Mouse (Mus musculus): ENCODE measurements around the gene Nlk.
"Not testable (repeated sequence)": the region's sequence is repeated elsewhere in the genome, so short reads cannot be mapped to it uniquely, and the experiment has no call there.

The Nlk gene

GRCm38 (mm10) chr11:78690547-78690946 lies 6.6 kb downstream of the Nlk start:
- DNase-seq (ENCODE audit: extremely low read depth, insufficient read length, low spot score), result no peak

DNA sequence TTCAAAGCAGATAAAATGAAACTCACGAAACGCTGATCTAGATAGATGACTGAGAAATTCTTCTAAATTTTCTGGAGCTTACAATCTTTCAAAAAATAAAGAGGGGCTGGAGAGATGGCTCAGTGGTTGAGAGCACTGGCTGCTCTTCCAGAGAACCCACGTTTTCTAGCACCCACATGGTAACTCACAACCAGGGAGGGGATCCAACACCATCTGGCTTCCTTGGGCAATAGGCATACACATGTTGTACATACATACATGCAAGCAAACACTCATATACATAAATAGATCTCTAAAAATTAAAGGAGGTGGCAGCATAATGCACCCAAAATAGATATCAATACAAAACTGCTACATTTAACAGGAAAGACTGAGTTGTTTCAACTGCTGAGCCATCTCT lies 16.1 kb downstream of the Nlk start:
- no peak for DNase-seq (ENCODE audit: extremely low read depth, insufficient read length, low spot score)

- no peak for DNase-seq (ENCODE audit: extremely low read depth, insufficient read length, low spot score)
Measured at GRCm38 (mm10) chr11:78678761-78679160, 18.4 kb downstream of the Nlk start.

DNA sequence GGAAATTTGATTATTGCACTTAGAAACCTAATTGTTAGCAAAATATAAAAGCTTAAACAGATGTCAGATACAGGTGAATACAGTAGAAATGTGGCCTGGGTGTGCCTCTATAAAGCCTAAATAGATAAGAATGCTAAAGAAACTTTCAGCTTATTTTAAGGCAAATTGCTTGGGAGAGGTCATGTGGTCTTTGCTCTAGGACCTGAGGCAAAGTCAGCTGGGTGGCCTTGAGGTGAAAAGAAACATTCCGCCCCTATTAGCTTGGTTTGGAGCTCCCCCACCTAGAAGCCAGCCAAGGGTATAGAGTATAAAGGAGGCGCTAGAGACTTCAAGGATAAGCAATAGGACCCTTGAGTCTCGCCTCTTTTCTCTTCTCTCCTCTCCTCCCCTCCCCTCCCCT lies 28.5 kb downstream of the Nlk start:
- no peak for DNase-seq (ENCODE audit: extremely low read depth, insufficient read length, low spot score)

- DNase-seq (ENCODE audit: extremely low read depth, insufficient read length, low spot score), result no peak
Measured at GRCm38 (mm10) chr11:78664853-78665252, 32.3 kb downstream of the Nlk start.

- DNase-seq (ENCODE audit: extremely low read depth, insufficient read length, low spot score), result no peak
Measured at GRCm38 (mm10) chr11:78663916-78664315, 33.3 kb downstream of the Nlk start.

DNA sequence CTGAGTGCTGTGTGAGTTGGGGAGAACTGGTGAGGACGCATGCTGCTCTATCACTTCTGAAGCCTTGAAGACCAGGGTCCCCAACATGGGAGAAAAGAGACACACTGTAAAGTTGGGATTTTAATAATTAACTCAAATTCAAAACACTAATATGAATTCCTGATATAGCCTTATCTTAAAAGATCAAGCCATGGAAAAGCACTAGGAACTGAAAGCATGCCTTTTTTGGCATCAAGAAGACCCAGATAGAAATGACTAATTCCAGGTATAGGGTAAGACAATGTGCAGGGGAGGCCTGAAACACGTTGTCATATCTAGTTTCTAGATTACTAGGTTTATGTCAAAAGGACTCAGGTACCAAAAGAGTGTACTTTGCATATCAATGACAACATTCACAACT lies 48.0 kb downstream of the Nlk start:
- no peak for DNase-seq (ENCODE audit: extremely low read depth, insufficient read length, low spot score)

DNA sequence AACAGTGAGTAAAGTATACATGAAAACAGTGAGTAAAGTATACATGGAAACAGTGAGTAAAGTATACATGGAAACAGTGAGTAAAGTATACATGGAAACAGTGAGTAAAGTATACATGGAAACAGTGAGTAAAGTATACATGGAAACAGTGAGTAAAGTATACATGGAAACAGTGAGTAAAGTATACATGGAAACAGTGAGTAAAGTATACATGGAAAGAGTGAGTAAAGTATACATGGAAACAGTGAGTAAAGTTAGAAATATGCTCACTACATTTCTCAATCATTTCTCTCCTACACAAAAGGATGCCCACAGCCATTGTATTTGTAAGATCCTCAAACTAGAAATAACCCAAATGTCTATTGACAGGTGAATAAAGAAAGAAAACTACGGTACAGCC lies 48.8 kb downstream of the Nlk start:
- not testable (repeated sequence) for DNase-seq (ENCODE audit: extremely low read depth, insufficient read length, low spot score)

GRCm38 (mm10) chr11:78643746-78644145 lies 53.4 kb downstream of the Nlk start:
- no peak for DNase-seq (ENCODE audit: extremely low read depth, insufficient read length, low spot score)

GRCm38 (mm10) chr11:78642151-78642550 lies 55.0 kb downstream of the Nlk start:
- no peak for DNase-seq (ENCODE audit: extremely low read depth, insufficient read length, low spot score)

DNA sequence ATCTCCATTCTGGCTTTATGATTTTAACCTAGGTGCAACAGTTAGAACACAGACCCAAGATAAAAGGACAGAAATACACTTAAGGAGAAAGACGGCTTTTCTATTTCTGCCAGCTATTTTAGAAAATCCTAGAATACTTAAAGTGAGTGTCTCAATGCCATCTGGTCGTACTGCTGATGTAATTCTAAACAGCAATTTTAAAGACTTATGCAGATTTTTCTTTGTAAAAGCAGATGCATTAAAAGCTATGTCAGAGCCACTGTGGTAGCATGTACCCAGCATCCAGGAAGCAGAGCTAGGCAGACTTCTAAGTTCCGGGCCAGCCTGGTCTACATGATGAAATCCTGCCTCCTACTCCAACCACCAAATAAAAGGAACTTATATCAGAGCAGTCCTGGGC lies 56.1 kb downstream of the Nlk start:
- no peak for DNase-seq (ENCODE audit: extremely low read depth, insufficient read length, low spot score)

GRCm38 (mm10) chr11:78632782-78633181 lies 64.4 kb downstream of the Nlk start:
- DNase-seq (ENCODE audit: extremely low read depth, insufficient read length, low spot score), result no peak

DNA sequence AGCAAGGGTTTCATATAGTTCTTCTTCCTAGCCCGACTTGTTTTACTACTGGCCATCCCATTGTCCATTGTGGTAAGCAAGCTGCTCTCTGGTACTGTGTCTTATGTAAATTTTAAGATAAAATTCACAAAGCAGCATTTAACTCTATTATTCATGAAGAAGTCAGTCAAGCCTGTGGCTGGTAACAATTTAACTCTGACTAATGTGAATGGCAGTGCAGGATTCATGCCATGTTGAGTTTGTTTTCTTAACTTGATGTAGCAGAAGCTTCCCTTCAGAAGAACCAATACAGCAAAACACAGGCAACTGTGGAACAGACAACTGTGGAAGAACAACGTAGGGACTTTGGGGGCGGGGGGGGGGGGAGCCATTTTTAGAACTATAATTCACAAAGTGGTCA lies 68.3 kb downstream of the Nlk start:
- no peak for DNase-seq (ENCODE audit: extremely low read depth, insufficient read length, low spot score)

GRCm38 (mm10) chr11:78624377-78624776 lies 72.8 kb downstream of the Nlk start:
- DNase-seq (ENCODE audit: extremely low read depth, insufficient read length, low spot score), result no peak

DNA sequence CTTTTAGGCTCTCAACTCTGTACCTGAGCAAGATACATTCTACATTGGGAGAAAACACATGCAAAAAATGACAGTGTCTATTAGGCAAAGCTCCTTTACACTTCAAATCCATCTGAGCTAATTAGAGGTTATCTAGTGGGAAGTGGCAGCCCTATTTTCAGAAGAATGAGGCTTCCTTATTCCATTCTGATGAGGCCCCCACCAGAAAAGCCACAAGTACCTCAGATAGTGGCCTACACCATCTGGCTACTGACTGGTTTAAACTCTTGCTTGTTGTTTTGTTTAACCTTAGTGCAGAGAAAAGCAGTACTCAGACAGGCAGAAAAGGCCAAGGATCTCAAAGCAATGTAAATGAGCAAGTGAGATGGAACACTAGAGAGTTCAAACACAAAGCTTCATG lies 75.2 kb downstream of the Nlk start:
- no peak for DNase-seq (ENCODE audit: extremely low read depth, insufficient read length, low spot score)

DNA sequence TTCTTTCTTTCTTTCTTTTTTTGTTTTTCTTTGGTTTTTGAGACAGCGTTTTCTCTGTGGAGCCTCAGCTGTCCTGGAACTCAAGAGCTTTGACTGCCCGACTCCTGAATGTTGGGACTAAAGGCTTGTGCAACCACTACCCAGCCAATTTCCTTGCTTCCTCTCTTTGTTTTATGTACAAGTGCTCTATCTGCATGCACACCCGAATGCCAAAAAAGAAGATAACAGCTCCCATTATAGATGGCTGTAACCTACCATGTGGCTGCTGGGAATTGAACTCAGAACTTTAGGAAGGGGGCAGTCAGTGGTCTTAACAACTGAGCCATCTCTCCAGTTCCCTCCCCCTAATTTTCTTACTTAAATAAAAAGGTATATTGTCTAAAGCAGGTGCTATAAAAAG lies 77.0 kb downstream of the Nlk start:
- DNase-seq (ENCODE audit: extremely low read depth, insufficient read length, low spot score), result no peak

GRCm38 (mm10) chr11:78611273-78611672 lies 85.9 kb downstream of the Nlk start:
- no peak for DNase-seq (ENCODE audit: extremely low read depth, insufficient read length, low spot score)

GRCm38 (mm10) chr11:78609657-78610056 lies 87.5 kb downstream of the Nlk start:
- no peak for DNase-seq (ENCODE audit: extremely low read depth, insufficient read length, low spot score)

GRCm38 (mm10) chr11:78604826-78605225 lies 92.3 kb downstream of the Nlk start:
- no peak for DNase-seq (ENCODE audit: extremely low read depth, insufficient read length, low spot score)

- DNase-seq (ENCODE audit: extremely low read depth, insufficient read length, low spot score), result no peak
Measured at GRCm38 (mm10) chr11:78602781-78603180, 94.4 kb downstream of the Nlk start.

DNA sequence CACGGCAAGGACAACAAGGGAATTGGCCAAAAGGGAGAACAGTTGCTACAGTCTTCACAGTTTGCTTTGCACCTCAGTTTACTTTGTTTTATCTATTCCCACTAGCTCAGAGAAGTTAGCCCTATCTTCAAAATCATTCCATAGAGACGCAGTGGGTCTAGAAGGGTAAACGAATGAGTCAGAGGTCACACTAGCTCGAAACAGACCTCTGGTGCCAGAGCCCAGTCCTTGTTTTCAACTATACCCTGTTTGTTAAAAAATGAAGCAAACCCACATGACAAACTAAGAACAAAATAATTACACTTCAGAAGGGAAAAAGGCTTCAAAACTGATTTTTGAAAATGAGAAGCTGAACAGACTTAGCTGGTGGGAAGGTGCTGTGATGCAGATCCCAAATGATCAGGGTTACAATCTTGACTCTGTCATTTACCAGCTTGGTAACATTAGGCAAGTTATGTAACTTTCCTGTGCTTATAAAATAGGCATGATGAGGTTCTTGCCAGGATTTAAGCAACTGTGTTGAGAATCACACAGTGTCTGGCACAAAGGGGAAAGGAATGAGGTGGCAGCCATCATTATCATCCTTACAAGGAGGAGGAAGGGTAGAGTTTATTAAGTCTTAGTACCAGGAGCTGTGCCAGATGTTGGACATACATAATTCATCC lies 96.1 kb downstream of the Nlk start:
- DNase-seq (ENCODE audit: extremely low read depth, insufficient read length, low spot score), result no peak

DNA sequence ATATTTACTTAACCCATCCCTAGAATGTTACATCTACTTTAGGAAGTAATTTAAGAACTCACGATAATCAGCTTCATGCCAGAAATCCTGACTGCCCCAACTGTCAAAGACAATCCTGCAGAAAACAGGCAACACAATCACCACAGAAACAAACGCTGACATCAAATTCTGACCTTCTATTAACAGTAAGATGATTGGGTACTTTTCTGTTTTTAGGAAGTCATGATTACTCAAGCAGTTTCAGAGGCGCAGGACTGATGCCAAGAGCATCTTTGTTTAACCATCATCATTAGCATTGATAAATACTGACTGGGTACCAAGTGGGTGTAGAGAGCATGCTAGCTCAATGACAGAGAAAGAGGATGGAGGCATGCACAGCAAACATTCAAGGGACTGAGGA lies 96.7 kb downstream of the Nlk start:
- DNase-seq (ENCODE audit: extremely low read depth, insufficient read length, low spot score), result no peak

GRCm38 (mm10) chr11:78600051-78600450 lies 97.1 kb downstream of the Nlk start:
- no peak for DNase-seq (ENCODE audit: extremely low read depth, insufficient read length, low spot score)
